Mouse (Mus musculus) layer of hippocampus, postnatal 10 days (tissue): ENCODE measurements around the gene Hba-a1. TPM values are rescaled to one million over a fixed set of nuclear protein-coding genes. Genes with fewer than 3 reads are reported as not detected.

Source experiments
- total RNA-seq, 2 experiments: library from RNA; stranded (reverse); gene quantifications; 2 replicates each; pipeline ENCODE4 v1.2.3; 2021

Gene Hba-a1
- total RNA-seq, 2 experiments from 2014 or later = 667 to 733 TPM

Other genes starting within 250 kb of the Hba-a1 start
- not detected for gene Il9r, start 83.2 kb upstream of the Hba-a1 start, total RNA-seq
- gene Snrnp25, start 78.1 kb upstream of the Hba-a1 start, total RNA-seq = 10 to 100 TPM; 28.3 to 29.8 TPM
- 10 to 100 TPM; 25.9 to 32.8 TPM for gene Rhbdf1, start 61.2 kb upstream of the Hba-a1 start, total RNA-seq
- 10 to 100 TPM; 18.5 to 20.7 TPM for gene Mpg, start 57.0 kb upstream of the Hba-a1 start, total RNA-seq
- 10 to 100 TPM; 51.7 to 58.1 TPM for gene Nprl3, start 15.8 kb upstream of the Hba-a1 start, total RNA-seq
- gene Hba-x, start 7.1 kb upstream of the Hba-a1 start, total RNA-seq = not detected
- gene Hbq1b, start 3.5 kb downstream of the Hba-a1 start, total RNA-seq = 1 to 10 TPM; 2.3 to 4.1 TPM
- gene Hba-a2, start 13.0 kb downstream of the Hba-a1 start, total RNA-seq = 100 to 1,000 TPM; 562 to 789 TPM
- gene Hbq1a, start 16.6 kb downstream of the Hba-a1 start, total RNA-seq = 1 to 10 TPM; 1.6 to 2.7 TPM
- gene Sh3pxd2b, start 64.3 kb downstream of the Hba-a1 start, total RNA-seq = 10 to 100 TPM; 28.3 to 28.5 TPM
- 10 to 100 TPM; 45.3 to 45.5 TPM for gene Ubtd2, start 171.9 kb downstream of the Hba-a1 start, total RNA-seq
- gene Efcab9, start 248.6 kb downstream of the Hba-a1 start, total RNA-seq = 1 to 10 TPM in 1 of 2 experiments, under 1 TPM in 1; 0.89 to 1.2 TPM
- 1 to 10 TPM; 6.3 to 9.4 TPM for gene Stk10, start 249.8 kb downstream of the Hba-a1 start, total RNA-seq